Mouse (Mus musculus): ENCODE data around the gene Foxn3. TPM values are rescaled to one million over a fixed set of nuclear protein-coding genes. Genes with fewer than 3 reads are reported as not detected.

Gene Foxn3
- polyA plus RNA-seq, 1 experiment from 2014 or later: 41.9 TPM

GRCm38 (mm10) chr12:99498189-99498977, 65.0 kb downstream of the Foxn3 start:
- H3K4me1 ChIP-seq (replicated peaks; ENCODE audit: control insufficient read depth, insufficient read depth, low read length): no peaks in the 10 kb centered on the region
- no peak overlapping the region for H3K27ac ChIP-seq (ENCODE audit: low read depth, low read length)
- ATAC-seq: no peak
- H3K4me2 ChIP-seq (replicated peaks; ENCODE audit: low read depth): no peak overlapping the region
- no peak for TF ChIP-seq CTCF (IDR thresholded peaks at IDR 0.05; ENCODE audit: low read depth)
- no peak overlapping the region for H3K4me3 ChIP-seq (ENCODE audit: low read depth, low read length)
- no peaks in the 10 kb centered on the region for H3K36me3 ChIP-seq (ENCODE audit: control insufficient read depth, insufficient read depth)
- no peaks in the 10 kb centered on the region for H3K9me3 ChIP-seq (ENCODE audit: control insufficient read depth)
- 68% methylated on average over 18 of the region's 18 CpGs for WGBS
- no peak overlapping the region for H3K9ac ChIP-seq (ENCODE audit: low read depth, low read length)
- H3K27me3 ChIP-seq (replicated peaks; ENCODE audit: control insufficient read depth, insufficient read depth, low read length): no peaks in the 10 kb centered on the region

- no peak overlapping the region for H3K4me2 ChIP-seq (replicated peaks; ENCODE audit: low read depth)
- no peaks in the 10 kb centered on the region for H3K9me3 ChIP-seq (ENCODE audit: control insufficient read depth)
- no peak for ATAC-seq
- no peaks in the 10 kb centered on the region for H3K36me3 ChIP-seq (ENCODE audit: control insufficient read depth, insufficient read depth)
- 74% methylated on average over 3 of the region's 3 CpGs for WGBS
- no peak for TF ChIP-seq CTCF (IDR thresholded peaks at IDR 0.05; ENCODE audit: low read depth)
- H3K4me1 ChIP-seq (replicated peaks; ENCODE audit: control insufficient read depth, insufficient read depth, low read length): no peaks in the 10 kb centered on the region
- H3K4me3 ChIP-seq (ENCODE audit: low read depth, low read length): no peak overlapping the region
- no peak overlapping the region for H3K9ac ChIP-seq (ENCODE audit: low read depth, low read length)
- H3K27ac ChIP-seq (ENCODE audit: low read depth, low read length): no peak overlapping the region
- H3K27me3 ChIP-seq (replicated peaks; ENCODE audit: control insufficient read depth, insufficient read depth, low read length): no peaks in the 10 kb centered on the region
These were observed 66.4 kb downstream of the Foxn3 start for GRCm38 (mm10) chr12:99496945-99497344.

GRCm38 (mm10) chr12:99490216-99490615, 73.2 kb downstream of the Foxn3 start:
- WGBS: 84% methylated on average over 6 of the region's 6 CpGs
- no peaks in the 10 kb centered on the region for H3K4me1 ChIP-seq (replicated peaks; ENCODE audit: control insufficient read depth, insufficient read depth, low read length)
- TF ChIP-seq CTCF (IDR thresholded peaks at IDR 0.05; ENCODE audit: low read depth): no peak
- H3K9me3 ChIP-seq (ENCODE audit: control insufficient read depth): no peaks in the 10 kb centered on the region
- H3K4me2 ChIP-seq (replicated peaks; ENCODE audit: low read depth): no peak overlapping the region
- H3K27me3 ChIP-seq (replicated peaks; ENCODE audit: control insufficient read depth, insufficient read depth, low read length): no peaks in the 10 kb centered on the region
- no peaks in the 10 kb centered on the region for H3K36me3 ChIP-seq (ENCODE audit: control insufficient read depth, insufficient read depth)
- H3K27ac ChIP-seq (ENCODE audit: low read depth, low read length): no peak overlapping the region
- ATAC-seq: no peak
- H3K9ac ChIP-seq (ENCODE audit: low read depth, low read length): no peak overlapping the region
- H3K4me3 ChIP-seq (ENCODE audit: low read depth, low read length): no peak overlapping the region

- no peaks in the 10 kb centered on the region for H3K27me3 ChIP-seq (replicated peaks; ENCODE audit: control insufficient read depth, insufficient read depth, low read length)
- no peaks in the 10 kb centered on the region for H3K9me3 ChIP-seq (ENCODE audit: control insufficient read depth)
- no peaks in the 10 kb centered on the region for H3K4me1 ChIP-seq (replicated peaks; ENCODE audit: control insufficient read depth, insufficient read depth, low read length)
- H3K9ac ChIP-seq (ENCODE audit: low read depth, low read length): no peak overlapping the region
- ATAC-seq: no peak
- 74% methylated on average over 4 of the region's 4 CpGs for WGBS
- no peak overlapping the region for H3K4me2 ChIP-seq (replicated peaks; ENCODE audit: low read depth)
- no peak overlapping the region for H3K4me3 ChIP-seq (ENCODE audit: low read depth, low read length)
- no peak for TF ChIP-seq CTCF (IDR thresholded peaks at IDR 0.05; ENCODE audit: low read depth)
- no peak overlapping the region for H3K27ac ChIP-seq (ENCODE audit: low read depth, low read length)
- no peaks in the 10 kb centered on the region for H3K36me3 ChIP-seq (ENCODE audit: control insufficient read depth, insufficient read depth)
These were observed 74.3 kb downstream of the Foxn3 start for GRCm38 (mm10) chr12:99489001-99489592.

GRCm38 (mm10) chr12:99480372-99480771, 83.0 kb downstream of the Foxn3 start:
- Histone ChIP-seq H3K4me3 (ENCODE audit: low read depth, low read length) (no peak overlapping the region), H3K27ac (ENCODE audit: low read depth, low read length) (no peak overlapping the region), H3K4me1 (replicated peaks; ENCODE audit: control insufficient read depth, insufficient read depth, low read length) (no peaks in the 10 kb centered on the region), H3K27me3 (replicated peaks; ENCODE audit: control insufficient read depth, insufficient read depth, low read length) (no peaks in the 10 kb centered on the region), H3K9me3 (ENCODE audit: control insufficient read depth) (no peaks in the 10 kb centered on the region), H3K4me2 (replicated peaks; ENCODE audit: low read depth) (no peak overlapping the region), H3K9ac (ENCODE audit: low read depth, low read length) (no peak overlapping the region), H3K36me3 (ENCODE audit: control insufficient read depth, insufficient read depth) (no peaks in the 10 kb centered on the region)
- no peak for ATAC-seq
- no peak for TF ChIP-seq CTCF (IDR thresholded peaks at IDR 0.05; ENCODE audit: low read depth)
- 60% methylated on average over 3 of the region's 3 CpGs for WGBS

- H3K9me3 ChIP-seq (ENCODE audit: control insufficient read depth): no peaks in the 10 kb centered on the region
- no peaks in the 10 kb centered on the region for H3K4me1 ChIP-seq (replicated peaks; ENCODE audit: control insufficient read depth, insufficient read depth, low read length)
- no peak overlapping the region for H3K9ac ChIP-seq (ENCODE audit: low read depth, low read length)
- no peak overlapping the region for H3K4me2 ChIP-seq (replicated peaks; ENCODE audit: low read depth)
- no peaks in the 10 kb centered on the region for H3K27me3 ChIP-seq (replicated peaks; ENCODE audit: control insufficient read depth, insufficient read depth, low read length)
- no peak for ATAC-seq
- no peak overlapping the region for H3K27ac ChIP-seq (ENCODE audit: low read depth, low read length)
- 60% methylated on average over 5 of the region's 5 CpGs for WGBS
- no peak overlapping the region for H3K4me3 ChIP-seq (ENCODE audit: low read depth, low read length)
- no peak for TF ChIP-seq CTCF (IDR thresholded peaks at IDR 0.05; ENCODE audit: low read depth)
- H3K36me3 ChIP-seq (ENCODE audit: control insufficient read depth, insufficient read depth): no peaks in the 10 kb centered on the region
These were observed 89.2 kb downstream of the Foxn3 start for GRCm38 (mm10) chr12:99474176-99474575.

Measured in intestine, postnatal 0 days (tissue).